Mouse (Mus musculus) urinary bladder, postnatal 14 days (tissue): ENCODE data around the gene BC080695.
"Not testable (repeated sequence)": the region's sequence is repeated elsewhere in the genome, so short reads cannot be mapped to it uniquely, and the experiment has no call there.

Experiments used
- DNase-seq: peaks from one replicate; pipeline ENCODE4 v3.0.0; 2021; ENCODE audit warnings: low spot score

BC080695 gene

GRCm38 (mm10) chr4:143551400-143551799 lies at the start of gene BC080695, which contains the start of gene Gm13057:
Gene BC080695 (plus strand): TSS chr4:143551700.
Gene Gm13057 (plus strand): TSS chr4:143551709.
- DNase-seq = not testable (repeated sequence)

GRCm38 (mm10) chr4:143511043-143511442 lies 40.5 kb upstream of the BC080695 start, which contains the start of gene Gm13043:
Gene Gm13043 (plus strand): TSS chr4:143511343.
- DNase-seq = no peak

GRCm38 (mm10) chr4:143535654-143536053 lies 15.8 kb upstream of the BC080695 start, which contains the start of gene Gm13040:
Gene Gm13040 (plus strand): TSS chr4:143535954.
- DNase-seq = not testable (repeated sequence)

- DNase-seq = not testable (repeated sequence)
Measured at GRCm38 (mm10) chr4:143611927-143612326, 60.4 kb downstream of the BC080695 start.

- not testable (repeated sequence) for DNase-seq
Measured at GRCm38 (mm10) chr4:143614703-143615102, 63.2 kb downstream of the BC080695 start, which contains the start of gene Gm13083. Gene Gm13083 (plus strand): TSS chr4:143615003.

- DNase-seq = not testable (repeated sequence)
Measured at GRCm38 (mm10) chr4:143618101-143618500, 66.6 kb downstream of the BC080695 start.
